Mouse (Mus musculus) liver, adult 2 months (tissue): Measurements from ENCODE around the gene Cpeb3. TPM values are rescaled to one million over a fixed set of nuclear protein-coding genes. Genes with fewer than 3 reads are reported as not detected.
A peak's percentile ranks its signal among the peaks of the same experiment; 100 is the strongest.

ENCODE experiments used
- DNase-seq: peaks from one replicate; pipeline ENCODE4 v3.0.0-alpha.2; 2011; ENCODE audit warnings: low read depth, low spot score; ENCODE audit errors: extremely low read depth
- H3K27ac ChIP-seq: fragments of 200-500 bp; replicated peaks from 2 replicates; pipeline ENCODE4 v1.5.1; 2012; ENCODE audit warnings: low read depth, mild to moderate bottlenecking, control low read depth, inconsistent platforms, low read length; ENCODE audit not compliant: insufficient read depth
- H3K27me3 ChIP-seq: fragments of 200-500 bp; 2 replicates; pipeline ENCODE4 v1.6.1; 2012; ENCODE audit warnings: mild to moderate bottlenecking, moderate library complexity, low read length, inconsistent platforms; ENCODE audit not compliant: control insufficient read depth, insufficient read depth
- H3K36me3 ChIP-seq: fragments of 200-500 bp; 2 replicates; pipeline ENCODE4 v1.6.1; 2012; ENCODE audit warnings: low read length, inconsistent platforms; ENCODE audit not compliant: control insufficient read depth, insufficient read depth
- H3K4me1 ChIP-seq: fragments of 200-500 bp; 2 replicates; pipeline ENCODE4 v1.6.1; 2011; ENCODE audit warnings: low read length; ENCODE audit not compliant: control insufficient read depth, insufficient read depth
- H3K4me3 ChIP-seq: fragments of 200-500 bp; 2 replicates; pipeline ENCODE4 v1.5.1; 2011; ENCODE audit warnings: low read depth, mild to moderate bottlenecking, control low read depth, low read length, moderate library complexity; ENCODE audit not compliant: insufficient read depth
- H3K79me2 ChIP-seq: fragments of 200-500 bp; 2 replicates; pipeline ENCODE4 v1.6.1; 2012; ENCODE audit warnings: inconsistent platforms, mild to moderate bottlenecking, low read length, moderate library complexity; ENCODE audit not compliant: control insufficient read depth, insufficient read depth
- H3K9ac ChIP-seq: fragments of 200-500 bp; 2 replicates; pipeline ENCODE4 v1.6.1; 2012; ENCODE audit warnings: low read depth, mild to moderate bottlenecking, control low read depth, inconsistent platforms, low read length
- CTCF ChIP-seq: fragments of 200-500 bp; IDR thresholded peaks from 2 replicates; pipeline ENCODE4 v1.5.1; 2011; ENCODE audit warnings: low read depth, low read length, control low read depth
- POLR2A ChIP-seq: fragments of 200-500 bp; IDR thresholded peaks from 2 replicates; pipeline ENCODE4 v1.6.1; 2011; ENCODE audit warnings: low read length, control low read depth; ENCODE audit not compliant: insufficient read depth; ENCODE audit errors: extremely low read depth
- WGBS: fragments of 180-500 bp; shearing (Covaris S2); methylation state at CpG from one replicate; pipeline ENCODE4 v1.1.7; 2018; 5-methylcytosine and 5-hydroxymethylcytosine counted together
- polyA plus RNA-seq: library from polyadenylated mRNA; depleted of rRNA; stranded (reverse); fragments of >200 nt; gene quantifications from 2 replicates; pipeline ENCODE4 v1.2.3, GENCODE M21; 2012
- total RNA-seq: library from RNA; depleted of rRNA; stranded (reverse); fragments of >200 nt; gene quantifications from 2 replicates; pipeline ENCODE4 v1.2.3, GENCODE M21; 2014

Cpeb3 gene
- total and polyA plus RNA-seq, 2 experiments, result 4.3 to 6.4 TPM

- H3K4me1 ChIP-seq, result peaks cover 15% of the 10 kb centered on the region; the same call in 1 of the 2 replicates
- peak overlapping the region; percentile 48 for H3K4me3 ChIP-seq
- no peaks in the 10 kb centered on the region for H3K36me3 ChIP-seq
- DNase-seq, result peak; percentile 77
- H3K79me2 ChIP-seq, result peaks cover 12% of the 10 kb centered on the region
- 14% methylated on average over 17 of the region's 17 CpGs for WGBS
- no peak overlapping the region for H3K9ac ChIP-seq
- no peaks in the 10 kb centered on the region for H3K27me3 ChIP-seq
- H3K27ac ChIP-seq, result no peak overlapping the region
- TF ChIP-seq CTCF (no peak), POLR2A (no peak)
Measured at GRCm38 (mm10) chr19:37177819-37178708, 30.3 kb downstream of the Cpeb3 start.

GRCm38 (mm10) chr19:37176879-37177462 lies 31.4 kb downstream of the Cpeb3 start:
- DNase-seq, result peak; percentile 71
- peaks cover 12% of the 10 kb centered on the region for H3K79me2 ChIP-seq
- no peaks in the 10 kb centered on the region for H3K27me3 ChIP-seq
- H3K36me3 ChIP-seq, result no peaks in the 10 kb centered on the region
- H3K27ac ChIP-seq, result no peak overlapping the region
- no peak overlapping the region for H3K4me3 ChIP-seq
- WGBS, result 41% methylated on average over 4 of the region's 4 CpGs
- TF ChIP-seq CTCF, result no peak
- TF ChIP-seq POLR2A, result no peak
- no peak overlapping the region for H3K9ac ChIP-seq
- H3K4me1 ChIP-seq, result peaks cover 22% of the 10 kb centered on the region

- Histone ChIP-seq H3K36me3 (no peaks in the 10 kb centered on the region), H3K4me1 (peaks cover 22% of the 10 kb centered on the region), H3K9ac (peak overlapping the region; percentile 48), H3K4me3 (peak overlapping the region; percentile 76), H3K79me2 (peaks cover 8% of the 10 kb centered on the region), H3K27me3 (no peaks in the 10 kb centered on the region), H3K27ac (peak overlapping the region; percentile 99)
- peak; percentile 55 for DNase-seq
- TF ChIP-seq CTCF (no peak), POLR2A (no peak)
- WGBS, result 14% methylated on average over 6 of the region's 6 CpGs
Measured at GRCm38 (mm10) chr19:37175919-37176318, 32.5 kb downstream of the Cpeb3 start.

- Histone ChIP-seq H3K4me3 (peak overlapping the region; percentile 76), H3K36me3 (peaks cover 4% of the 10 kb centered on the region; the same call in 1 of the 2 replicates), H3K9ac (peak overlapping the region; percentile 93), H3K27me3 (no peaks in the 10 kb centered on the region), H3K4me1 (peaks cover 22% of the 10 kb centered on the region), H3K79me2 (peaks cover 8% of the 10 kb centered on the region), H3K27ac (peak overlapping the region; percentile 99)
- DNase-seq, result no peak
- under 1% methylated on average over 12 of the region's 12 CpGs for WGBS
- TF ChIP-seq CTCF, result no peak
- no peak for TF ChIP-seq POLR2A
Measured at GRCm38 (mm10) chr19:37175436-37175805, 33.0 kb downstream of the Cpeb3 start.

- H3K79me2 ChIP-seq, result peaks cover 8% of the 10 kb centered on the region
- H3K27me3 ChIP-seq, result no peaks in the 10 kb centered on the region
- peak; percentile 89 for DNase-seq
- H3K9ac ChIP-seq, result peak overlapping the region; percentile 93
- H3K4me3 ChIP-seq, result peak overlapping the region; percentile 76
- H3K4me1 ChIP-seq, result peaks cover 22% of the 10 kb centered on the region
- peaks cover 6% of the 10 kb centered on the region; the same call in 1 of the 2 replicates for H3K36me3 ChIP-seq
- peak overlapping the region; percentile 99 for H3K27ac ChIP-seq
- under 1% methylated on average over 36 of the region's 36 CpGs for WGBS
- TF ChIP-seq CTCF (no peak), POLR2A (no peak)
Measured at GRCm38 (mm10) chr19:37174716-37175435, 33.5 kb downstream of the Cpeb3 start.
